Mouse (Mus musculus) liver, embryonic 11.5 days (tissue): Measurements from ENCODE around the gene Cnmd. TPM values are rescaled to one million over a fixed set of nuclear protein-coding genes. Genes with fewer than 3 reads are reported as not detected.

Experiments
- ATAC-seq: fragments of 200-750 bp; cut with Nextera tagmentation; replicated peaks from 2 replicates; pipeline ENCODE4 v1.8.0; 2017; ENCODE audit warnings: moderate number of reproducible peaks, mild to moderate bottlenecking, moderate TSS enrichment, moderate library complexity; ENCODE audit not compliant: low FRiP score
- DNase-seq: peaks from one replicate; pipeline ENCODE4 v3.0.0-alpha.2; 2017; ENCODE audit warnings: low spot score
- H3K27ac ChIP-seq: fragments of 300-500 bp; sonication (generic); 2 replicates; pipeline ENCODE4 v1.5.1; 2014; ENCODE audit warnings: mild to moderate bottlenecking, low read depth, low read length, control low read depth
- H3K27me3 ChIP-seq: fragments of 300-500 bp; sonication (generic); replicated peaks from 2 replicates; pipeline ENCODE4 v1.6.1; 2014; ENCODE audit warnings: low read length, mixed read lengths; ENCODE audit not compliant: control insufficient read depth, insufficient read depth
- H3K36me3 ChIP-seq: fragments of 300-500 bp; sonication (generic); 2 replicates; pipeline ENCODE4 v1.6.1; 2014; ENCODE audit warnings: mild to moderate bottlenecking, low read length, moderate library complexity, mixed read lengths; ENCODE audit not compliant: control insufficient read depth, insufficient read depth
- H3K4me1 ChIP-seq: fragments of 300-500 bp; sonication (generic); replicated peaks from 2 replicates; pipeline ENCODE4 v1.6.1; 2014; ENCODE audit warnings: low read length, mixed read lengths; ENCODE audit not compliant: control insufficient read depth, insufficient read depth
- H3K4me2 ChIP-seq: fragments of 300-500 bp; sonication (generic); 2 replicates; pipeline ENCODE4 v1.6.1; 2014; ENCODE audit warnings: mild to moderate bottlenecking, control low read depth, moderate library complexity
- H3K4me3 ChIP-seq: fragments of 300-500 bp; sonication (generic); 2 replicates; pipeline ENCODE4 v1.5.1; 2014; ENCODE audit warnings: low read depth, low read length, control low read depth
- H3K9ac ChIP-seq: fragments of 300-500 bp; sonication (generic); 2 replicates; pipeline ENCODE4 v1.6.1; 2014; ENCODE audit warnings: low read depth, low read length, control low read depth
- H3K9me3 ChIP-seq: fragments of 300-500 bp; sonication (generic); 2 replicates; pipeline ENCODE4 v1.6.1; 2016; ENCODE audit warnings: low read length, inconsistent platforms, mixed read lengths; ENCODE audit not compliant: control insufficient read depth
- WGBS: fragments of 180-500 bp; shearing (Covaris S2); extraction: QIAGEN DNeasy Blood & Tissue Kit; methylation state at CpG from one replicate; pipeline ENCODE4 v1.1.7; 2014; 5-methylcytosine and 5-hydroxymethylcytosine counted together
- polyA plus RNA-seq: library from polyadenylated mRNA; unstranded; fragments of >200 nt; fragmentation: Nextera tagmentation; extraction: Ambion mirVana; gene quantifications from 2 replicates; pipeline ENCODE4 v1.2.1, GENCODE M21; 2014

Gene Cnmd
- polyA plus RNA-seq, 1 experiment from 2014 or later: 0.37 TPM

DNA sequence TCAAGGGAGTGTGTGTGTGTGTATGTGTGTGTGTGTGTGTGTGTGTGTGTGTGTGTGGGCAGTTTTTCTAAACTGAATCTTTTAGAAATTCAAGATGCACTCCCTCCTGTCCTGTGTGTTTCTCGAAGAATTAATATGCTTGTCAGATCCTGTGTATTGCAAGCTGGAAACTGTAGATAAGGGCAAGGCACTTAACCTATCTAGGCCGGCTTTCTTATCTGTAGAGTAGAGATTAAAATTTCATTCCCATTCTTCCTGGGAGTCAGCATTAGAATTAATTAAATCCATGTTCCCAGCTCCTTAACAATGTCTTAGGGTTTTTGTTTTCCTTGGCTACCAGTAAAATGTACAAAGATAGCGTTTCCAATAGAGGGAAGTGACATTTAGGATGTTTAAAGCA is 40.8 kb downstream of the Cnmd start:
- no peak; the same call in 1 of the 2 replicates for ATAC-seq

DNA sequence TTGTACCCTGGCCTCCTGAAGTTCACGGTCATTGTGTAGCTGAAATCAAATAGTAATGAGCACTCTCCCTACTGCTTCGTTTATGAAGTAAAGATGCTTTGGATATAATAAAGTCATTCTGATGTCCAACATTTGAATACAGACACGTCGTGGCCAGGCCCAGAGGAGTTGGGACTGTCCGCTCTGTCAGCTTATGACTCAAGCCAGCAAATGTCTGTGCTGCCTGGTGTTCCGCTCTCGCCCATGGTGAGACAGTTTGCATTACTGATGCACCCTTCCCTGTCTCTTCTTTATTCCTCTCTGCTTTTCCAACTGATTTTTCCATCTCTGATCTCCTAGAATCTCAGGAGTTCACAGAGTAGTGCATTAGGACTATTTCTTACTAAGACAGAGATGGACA is 42.2 kb downstream of the Cnmd start:
- Histone ChIP-seq H3K4me2 (no peak overlapping the region), H3K9me3 (no peaks in the 10 kb centered on the region), H3K4me1 (peaks cover 3% of the 10 kb centered on the region), H3K36me3 (peaks cover 18% of the 10 kb centered on the region; the same call in 1 of the 2 replicates), H3K27me3 (no peaks in the 10 kb centered on the region), H3K9ac (no peak overlapping the region), H3K27ac (no peak overlapping the region), H3K4me3 (no peak overlapping the region)
- DNase-seq (no peak), ATAC-seq (no peak)
- WGBS: 90% methylated on average over 7 of the region's 7 CpGs

More for the DNA sequence above, 40.8 kb downstream of the Cnmd start:
- Histone ChIP-seq H3K27me3 (no peaks in the 10 kb centered on the region), H3K4me1 (peaks cover 3% of the 10 kb centered on the region), H3K9ac (no peak overlapping the region), H3K9me3 (no peaks in the 10 kb centered on the region), H3K36me3 (peaks cover 20% of the 10 kb centered on the region; the same call in 1 of the 2 replicates), H3K4me3 (no peak overlapping the region), H3K4me2 (no peak overlapping the region), H3K27ac (no peak overlapping the region)
- WGBS: 41% methylated on average over 3 of the region's 3 CpGs
- no peak for DNase-seq

DNA sequence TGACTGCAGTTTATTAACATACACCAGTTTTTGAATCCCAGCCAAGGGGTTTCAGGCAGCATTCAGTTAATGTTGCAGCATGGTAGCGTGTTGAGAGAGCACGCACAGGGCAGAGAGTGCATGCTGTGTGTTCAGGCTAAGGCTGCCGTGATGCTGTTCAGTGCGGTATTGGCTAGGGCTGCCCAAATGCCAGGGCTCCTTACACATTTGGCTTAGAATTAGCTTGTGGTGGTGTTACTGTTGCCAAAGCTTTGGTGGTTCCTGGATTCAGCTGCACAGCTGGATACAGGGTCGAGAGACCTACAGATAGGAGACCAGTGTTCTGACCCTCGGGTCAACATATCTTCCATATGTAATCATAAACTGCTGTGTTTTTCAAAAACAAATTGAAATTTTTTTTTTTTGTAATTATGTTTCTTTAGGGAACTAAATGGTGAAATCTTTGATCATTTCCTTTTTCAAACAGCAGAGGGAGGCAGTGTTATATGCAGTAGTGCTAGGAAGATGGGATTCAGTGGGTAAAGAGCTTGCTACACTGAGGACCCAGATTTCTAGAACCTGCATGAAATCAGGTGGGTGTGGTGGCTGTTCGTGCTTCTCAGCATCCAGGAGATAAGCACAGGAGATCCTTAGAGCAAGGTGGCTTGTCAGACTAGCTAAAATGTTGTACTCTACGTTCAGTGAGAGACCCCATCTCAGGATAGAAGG is 44.7 kb downstream of the Cnmd start:
- H3K36me3 ChIP-seq: peaks cover 29% of the 10 kb centered on the region

DNA sequence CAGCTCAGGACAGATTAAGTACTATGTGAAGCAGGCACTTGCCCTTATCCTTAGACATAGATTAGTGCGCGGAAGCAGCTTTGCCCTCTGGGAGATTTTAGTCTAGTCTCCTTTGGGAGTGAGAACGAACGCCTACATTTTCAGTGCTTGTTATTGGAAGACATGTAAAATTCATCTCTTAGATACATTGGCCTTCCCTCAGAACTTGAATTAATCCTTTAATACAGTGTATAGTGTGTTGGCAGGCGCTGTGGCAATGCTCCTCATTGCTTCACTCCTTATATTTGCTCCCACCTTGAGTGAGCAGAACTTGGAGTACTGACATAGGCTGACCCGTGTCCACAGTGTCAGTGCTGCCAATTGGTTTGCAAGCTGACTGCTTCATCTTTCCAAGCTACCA is 53.7 kb downstream of the Cnmd start:
- Histone ChIP-seq H3K4me1 (no peaks in the 10 kb centered on the region), H3K27ac (no peak overlapping the region), H3K4me2 (no peak overlapping the region), H3K4me3 (no peak overlapping the region), H3K36me3 (peaks cover 32% of the 10 kb centered on the region), H3K9ac (no peak overlapping the region), H3K9me3 (no peaks in the 10 kb centered on the region), H3K27me3 (no peaks in the 10 kb centered on the region)
- 91% methylated on average over 6 of the region's 6 CpGs for WGBS
- no peak for ATAC-seq
- no peak for DNase-seq

More for the DNA sequence above, 44.7 kb downstream of the Cnmd start:
- no peak overlapping the region for H3K4me2 ChIP-seq
- peaks cover 3% of the 10 kb centered on the region for H3K4me1 ChIP-seq
- H3K27ac ChIP-seq: no peak overlapping the region
- no peak overlapping the region for H3K4me3 ChIP-seq
- H3K27me3 ChIP-seq: no peaks in the 10 kb centered on the region
- 86% methylated on average over 8 of the region's 8 CpGs for WGBS
- DNase-seq: no peak
- no peaks in the 10 kb centered on the region for H3K9me3 ChIP-seq
- H3K9ac ChIP-seq: no peak overlapping the region
- ATAC-seq: no peak

DNA sequence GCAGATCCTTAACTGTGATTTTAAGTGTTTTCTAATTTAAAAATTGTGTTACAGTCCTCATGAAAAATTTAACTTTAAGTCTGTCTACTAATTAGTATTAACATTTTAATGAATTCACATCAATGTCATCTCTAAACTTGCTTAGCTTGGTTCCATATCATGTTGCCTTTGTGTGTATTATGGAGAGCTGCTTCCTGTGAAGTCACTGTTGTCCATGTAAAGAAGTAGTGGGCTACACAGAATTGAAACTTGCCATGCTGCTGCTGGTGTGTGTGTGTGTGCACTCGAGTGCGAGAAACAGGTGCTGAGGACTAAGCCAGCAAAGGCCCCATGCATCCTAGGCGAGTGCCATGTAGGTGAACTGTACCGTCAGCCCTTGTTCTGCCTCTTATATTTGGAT is 54.6 kb downstream of the Cnmd start:
- no peak overlapping the region for H3K9ac ChIP-seq
- no peak overlapping the region for H3K4me3 ChIP-seq
- DNase-seq (no peak), ATAC-seq (no peak)
- no peaks in the 10 kb centered on the region for H3K9me3 ChIP-seq
- H3K27me3 ChIP-seq: no peaks in the 10 kb centered on the region
- 94% methylated on average over 4 of the region's 4 CpGs for WGBS
- H3K4me1 ChIP-seq: no peaks in the 10 kb centered on the region
- H3K36me3 ChIP-seq: peaks cover 27% of the 10 kb centered on the region
- no peak overlapping the region for H3K4me2 ChIP-seq
- no peak overlapping the region for H3K27ac ChIP-seq

DNA sequence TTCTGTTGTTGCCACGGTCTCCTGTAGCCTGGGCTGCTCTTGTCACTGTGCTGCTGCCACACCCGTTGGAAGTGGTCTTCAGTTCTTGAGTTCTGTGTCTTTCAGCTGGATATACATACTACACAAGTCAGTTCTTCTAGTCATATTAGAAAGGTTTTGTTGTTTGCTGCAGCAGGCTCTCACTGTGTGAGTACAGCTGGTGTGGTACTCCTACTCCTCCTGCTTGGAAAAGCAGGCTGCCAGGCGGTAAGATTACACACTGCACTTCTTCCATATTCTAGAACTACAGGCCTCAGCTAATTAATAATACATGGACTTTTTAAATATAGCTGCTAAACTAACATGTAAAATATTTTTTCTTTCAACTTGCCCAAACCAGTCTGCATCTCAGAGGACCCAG is 55.1 kb downstream of the Cnmd start:
- no peaks in the 10 kb centered on the region for H3K27me3 ChIP-seq
- H3K4me1 ChIP-seq: no peaks in the 10 kb centered on the region
- no peak for DNase-seq
- no peak for ATAC-seq
- peaks cover 28% of the 10 kb centered on the region for H3K36me3 ChIP-seq
- no peaks in the 10 kb centered on the region for H3K9me3 ChIP-seq
- H3K4me3 ChIP-seq: no peak overlapping the region
- H3K27ac ChIP-seq: no peak overlapping the region
- no peak overlapping the region for H3K4me2 ChIP-seq
- H3K9ac ChIP-seq: no peak overlapping the region
- 91% methylated on average over 3 of the region's 3 CpGs for WGBS

DNA sequence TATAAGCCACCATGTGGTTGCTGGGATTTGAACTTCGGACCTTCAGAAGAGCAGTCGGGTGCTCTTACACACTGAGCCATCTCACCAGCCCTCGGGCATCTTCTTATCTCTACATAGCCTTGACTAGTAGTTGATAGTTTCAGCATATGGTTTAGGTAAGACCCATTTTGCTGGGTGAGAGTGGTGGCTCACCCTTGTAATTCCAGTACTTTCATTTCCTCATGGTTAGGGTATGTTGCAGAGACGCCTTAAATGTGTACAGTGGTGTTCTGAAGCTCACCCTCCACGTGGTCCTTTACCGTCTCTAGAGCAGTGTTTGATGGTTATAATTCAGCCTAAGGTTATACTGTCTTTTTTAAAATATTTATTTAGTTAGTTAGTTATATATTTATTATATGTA is 55.6 kb downstream of the Cnmd start:
- peaks cover 25% of the 10 kb centered on the region for H3K36me3 ChIP-seq
- 86% methylated on average over 6 of the region's 6 CpGs for WGBS
- H3K4me1 ChIP-seq: no peaks in the 10 kb centered on the region
- H3K27me3 ChIP-seq: no peaks in the 10 kb centered on the region
- H3K9me3 ChIP-seq: no peaks in the 10 kb centered on the region
- no peak overlapping the region for H3K4me3 ChIP-seq
- H3K9ac ChIP-seq: no peak overlapping the region
- no peak for ATAC-seq
- H3K27ac ChIP-seq: no peak overlapping the region
- no peak for DNase-seq
- no peak overlapping the region for H3K4me2 ChIP-seq

DNA sequence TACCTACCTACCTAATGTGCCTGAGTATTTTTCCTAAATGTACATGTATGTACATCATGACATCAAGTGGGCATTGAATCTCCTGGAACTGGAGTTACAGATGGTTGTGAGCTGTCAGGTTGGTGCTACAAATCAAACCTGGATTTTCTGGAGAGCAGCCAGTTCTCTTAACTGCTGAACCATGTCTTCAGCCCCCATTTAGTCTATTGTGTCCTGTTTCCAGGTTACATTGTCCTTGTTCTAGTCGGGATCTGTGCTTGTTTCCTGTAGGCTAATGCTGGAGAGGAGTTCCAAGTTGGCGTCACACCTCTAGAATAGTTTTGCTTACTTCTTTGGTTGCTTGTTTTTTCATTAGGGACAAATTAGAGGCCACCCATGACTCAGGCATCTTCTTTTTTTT is 56.1 kb downstream of the Cnmd start:
- DNase-seq: no peak
- 87% methylated on average over 2 of the region's 2 CpGs for whole genome bisulfite sequencing
- ATAC-seq: no peak

DNA sequence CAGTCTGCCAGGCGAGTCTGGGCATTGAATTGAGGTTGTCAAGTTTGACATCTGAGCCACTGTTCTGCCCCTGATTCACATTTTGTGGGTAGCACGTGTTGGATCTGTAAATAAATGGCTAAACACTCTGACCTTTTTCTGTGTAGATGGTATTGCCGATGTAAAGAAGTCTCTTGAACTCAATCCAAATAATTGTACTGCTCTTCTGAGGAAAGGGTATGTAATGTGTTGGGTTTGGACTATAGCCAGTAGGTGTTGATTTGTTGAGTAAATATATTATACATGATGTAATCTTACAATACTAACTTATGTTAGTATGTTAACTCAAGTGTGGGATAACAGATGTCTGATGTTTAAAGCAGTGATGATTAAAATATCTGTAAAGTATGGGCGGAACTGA is 65.4 kb downstream of the Cnmd start:
- no peak for DNase-seq
- no peak overlapping the region for H3K9ac ChIP-seq
- 84% methylated on average over 4 of the region's 4 CpGs for WGBS
- H3K4me1 ChIP-seq: no peaks in the 10 kb centered on the region
- no peak overlapping the region for H3K4me3 ChIP-seq
- H3K36me3 ChIP-seq: peaks cover 11% of the 10 kb centered on the region; the same call in 1 of the 2 replicates
- H3K9me3 ChIP-seq: no peaks in the 10 kb centered on the region
- no peaks in the 10 kb centered on the region for H3K27me3 ChIP-seq
- ATAC-seq: no peak
- H3K27ac ChIP-seq: no peak overlapping the region
- no peak overlapping the region for H3K4me2 ChIP-seq

More for the DNA sequence above, 56.1 kb downstream of the Cnmd start:
- no peak overlapping the region for H3K27ac ChIP-seq
- H3K9ac ChIP-seq: no peak overlapping the region
- no peaks in the 10 kb centered on the region for H3K4me1 ChIP-seq
- H3K9me3 ChIP-seq: no peaks in the 10 kb centered on the region
- H3K4me3 ChIP-seq: no peak overlapping the region
- H3K4me2 ChIP-seq: no peak overlapping the region
- peaks cover 20% of the 10 kb centered on the region for H3K36me3 ChIP-seq
- no peaks in the 10 kb centered on the region for H3K27me3 ChIP-seq
